Mouse (Mus musculus) neural tube, embryonic 15.5 days (tissue): Measurements from ENCODE around the gene Tm4sf5. TPM values are rescaled to one million over a fixed set of nuclear protein-coding genes. Genes with fewer than 3 reads are reported as not detected.
"Not testable (repeated sequence)": the region's sequence is repeated elsewhere in the genome, so short reads cannot be mapped to it uniquely, and the experiment has no call there.

Experiments used
- ATAC-seq: fragments of 200-750 bp; cut with Nextera tagmentation; 2 replicates; pipeline ENCODE4 v1.8.0; 2017; ENCODE audit warnings: mild to moderate bottlenecking, moderate TSS enrichment, moderate library complexity; ENCODE audit not compliant: low FRiP score
- H3K27ac ChIP-seq: fragments of 300-500 bp; sonication (generic); replicated peaks from 2 replicates; pipeline ENCODE4 v1.5.1; 2015; ENCODE audit warnings: mild to moderate bottlenecking, inconsistent platforms
- H3K27me3 ChIP-seq: fragments of 300-500 bp; sonication (generic); replicated peaks from 2 replicates; pipeline ENCODE4 v1.6.1; 2015; ENCODE audit warnings: inconsistent platforms
- H3K36me3 ChIP-seq: fragments of 300-500 bp; sonication (generic); 2 replicates; pipeline ENCODE4 v1.6.1; 2015; ENCODE audit warnings: inconsistent platforms
- H3K4me1 ChIP-seq: fragments of 300-500 bp; sonication (generic); 2 replicates; pipeline ENCODE4 v1.6.1; 2015; ENCODE audit warnings: inconsistent platforms
- H3K4me2 ChIP-seq: fragments of 300-500 bp; sonication (generic); 2 replicates; pipeline ENCODE4 v1.6.1; 2015; ENCODE audit warnings: inconsistent platforms, mild to moderate bottlenecking, moderate library complexity
- H3K4me3 ChIP-seq: fragments of 300-500 bp; sonication (generic); replicated peaks from 2 replicates; pipeline ENCODE4 v1.5.1; 2015; ENCODE audit warnings: mild to moderate bottlenecking, inconsistent platforms
- H3K9ac ChIP-seq: fragments of 300-500 bp; sonication (generic); replicated peaks from 2 replicates; pipeline ENCODE4 v1.6.1; 2015; ENCODE audit warnings: mild to moderate bottlenecking, inconsistent platforms
- H3K9me3 ChIP-seq: fragments of 300-500 bp; sonication (generic); replicated peaks from 2 replicates; pipeline ENCODE4 v1.6.1; 2016; ENCODE audit warnings: inconsistent platforms
- WGBS: fragments of 180-500 bp; shearing (Covaris S2); methylation state at CpG from one replicate; pipeline ENCODE4 v1.1.7; 2015; ENCODE audit warnings: mixed read lengths; 5-methylcytosine and 5-hydroxymethylcytosine counted together
- polyA plus RNA-seq: library from polyadenylated mRNA; unstranded; fragments of >200 nt; fragmentation: Nextera tagmentation; extraction: Ambion mirVana; gene quantifications from 2 replicates; pipeline ENCODE4 v1.2.1, GENCODE M21; 2015

Tm4sf5 gene
- polyA plus RNA-seq, 1 experiment from 2014 or later, result 1.5 TPM

DNA sequence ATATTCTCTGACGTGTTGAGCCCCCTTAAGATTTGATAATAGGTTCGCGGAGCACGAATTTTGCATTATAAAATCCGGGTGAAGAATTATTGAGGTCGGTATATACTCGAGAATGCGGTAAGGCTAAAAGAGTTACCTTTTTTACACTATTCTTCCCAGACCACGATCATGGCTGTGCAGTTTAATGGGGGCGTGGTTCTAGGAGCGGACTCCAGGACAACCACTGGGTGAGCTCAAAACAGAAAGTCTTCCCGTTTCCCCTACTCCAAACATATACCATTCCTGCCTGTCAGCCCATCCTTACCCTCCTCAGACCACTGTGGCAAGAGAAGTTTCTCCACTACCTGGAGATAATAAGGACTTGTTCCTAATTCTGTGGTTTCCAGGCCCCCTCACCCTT, 20.7 kb downstream of the Tm4sf5 start:
- Histone ChIP-seq H3K27ac (peak overlapping the region; percentile 69), H3K27me3 (no peaks in the 10 kb centered on the region), H3K9ac (peak overlapping the region; percentile 66), H3K4me1 (peaks cover 20% of the 10 kb centered on the region), H3K4me3 (peak overlapping the region; percentile 69), H3K9me3 (no peaks in the 10 kb centered on the region), H3K4me2 (peak overlapping the region; percentile 86), H3K36me3 (peaks cover 30% of the 10 kb centered on the region)
- 4% methylated on average over 12 of the region's 12 CpGs for WGBS
- ATAC-seq, result peak; percentile 29; the same call in 1 of the 2 replicates

DNA sequence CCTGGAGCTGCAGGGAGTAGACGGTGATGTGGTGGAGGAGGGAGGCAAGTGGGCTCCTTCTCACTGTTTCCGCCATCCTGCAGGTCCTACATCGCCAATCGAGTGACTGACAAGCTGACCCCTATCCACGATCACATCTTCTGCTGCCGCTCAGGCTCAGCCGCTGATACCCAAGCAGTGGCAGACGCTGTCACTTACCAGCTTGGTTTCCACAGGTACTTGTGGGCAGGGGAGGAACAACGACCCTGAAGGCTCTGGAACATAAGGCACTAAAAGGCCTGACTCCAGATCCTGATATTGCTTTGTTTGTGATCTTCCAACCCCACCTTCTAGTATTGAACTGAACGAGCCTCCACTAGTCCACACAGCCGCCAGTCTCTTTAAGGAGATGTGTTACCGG, 21.2 kb downstream of the Tm4sf5 start:
- Histone ChIP-seq H3K27ac (no peak overlapping the region), H3K9me3 (no peaks in the 10 kb centered on the region), H3K36me3 (peaks cover 30% of the 10 kb centered on the region), H3K4me1 (peaks cover 20% of the 10 kb centered on the region), H3K4me2 (peak overlapping the region; percentile 86), H3K9ac (peak overlapping the region; percentile 66), H3K4me3 (peak overlapping the region; percentile 69), H3K27me3 (no peaks in the 10 kb centered on the region)
- ATAC-seq, result no peak
- WGBS, result 92% methylated on average over 12 of the region's 12 CpGs

- Histone ChIP-seq H3K9me3 (no peaks in the 10 kb centered on the region), H3K4me2 (no peak overlapping the region), H3K27ac (no peak overlapping the region), H3K9ac (no peak overlapping the region), H3K4me3 (no peak overlapping the region), H3K36me3 (peaks cover 30% of the 10 kb centered on the region), H3K4me1 (peaks cover 20% of the 10 kb centered on the region), H3K27me3 (no peaks in the 10 kb centered on the region)
- WGBS, result 90% methylated on average over 7 of the region's 7 CpGs
- ATAC-seq, result no peak
These were observed 23.6 kb downstream of the Tm4sf5 start for GRCm38 (mm10) chr11:70528610-70529009.

DNA sequence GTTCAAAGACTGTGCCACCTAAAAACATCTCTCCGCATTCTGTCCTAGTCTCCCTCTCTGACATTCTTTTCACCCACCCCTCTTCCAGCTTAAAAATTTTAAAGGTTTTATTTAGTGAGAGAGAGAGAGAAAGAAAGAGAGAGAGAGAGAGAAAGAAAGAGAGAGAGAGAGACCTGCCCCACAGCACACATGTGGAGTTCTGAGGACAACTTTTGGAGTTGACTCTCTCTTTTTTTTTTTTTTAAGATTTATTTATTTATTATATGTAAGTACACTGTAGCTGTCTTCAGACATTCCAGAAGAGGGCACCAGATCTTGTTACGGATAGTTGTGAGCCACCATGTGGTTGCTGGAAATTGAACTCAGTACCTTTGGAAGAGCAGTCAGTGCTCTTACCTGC, 26.0 kb downstream of the Tm4sf5 start:
- 82% methylated on average over 2 of the region's 2 CpGs for WGBS
- peaks cover 12% of the 10 kb centered on the region for H3K4me1 ChIP-seq

GRCm38 (mm10) chr11:70532839-70533238, 27.8 kb downstream of the Tm4sf5 start, which contains the start of gene Gm40193:
TSS of gene Gm40193 (minus strand) at chr11:70532939.
- Histone ChIP-seq H3K4me3 (no peak within 1 kb of the TSS), H3K4me1 (no peaks in the 10 kb centered on the region), H3K9me3 (no peaks in the 10 kb centered on the region), H3K4me2 (no peak within 1 kb of the TSS), H3K27ac (no peak within 1 kb of the TSS), H3K36me3 (peaks cover 15% of the 10 kb centered on the region), H3K9ac (no peak within 1 kb of the TSS), H3K27me3 (no peaks in the 10 kb centered on the region; the same call in 1 of the 2 replicates)
- WGBS, result 77% methylated on average over 6 of the region's 6 CpGs
- ATAC-seq, result no peak

More for the DNA sequence above, 26.0 kb downstream of the Tm4sf5 start:
- H3K4me2 ChIP-seq, ATAC-seq, H3K27ac ChIP-seq, H3K27me3 ChIP-seq, H3K9ac ChIP-seq, H3K9me3 ChIP-seq, H3K4me3 ChIP-seq: not testable (repeated sequence)
- H3K36me3 ChIP-seq, result peaks cover 30% of the 10 kb centered on the region

DNA sequence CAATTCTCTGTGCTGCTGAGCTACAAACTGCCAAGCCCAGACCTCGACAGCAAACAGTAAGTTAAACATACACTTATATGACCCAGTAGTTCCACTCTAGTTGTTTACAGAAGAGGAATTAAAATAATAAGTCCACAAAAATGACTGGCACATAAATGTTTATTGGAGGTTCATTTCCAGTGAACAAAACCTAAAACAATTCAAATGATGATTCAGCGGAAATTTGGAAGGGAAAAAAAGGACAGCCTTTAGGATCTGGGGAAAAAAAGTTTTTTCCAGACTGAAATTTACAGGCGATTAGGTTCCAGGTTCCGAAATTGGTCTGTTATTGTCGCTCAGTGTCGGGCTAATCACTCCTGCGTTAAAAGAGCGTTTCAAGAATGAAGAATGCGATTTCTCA, 34.4 kb downstream of the Tm4sf5 start:
- H3K9ac ChIP-seq, result peak overlapping the region; percentile 67
- H3K27ac ChIP-seq, result peak overlapping the region; percentile 75; the same call in 1 of the 2 replicates
- ATAC-seq, result no peak
- H3K4me3 ChIP-seq, result peak overlapping the region; percentile 67
- no peaks in the 10 kb centered on the region; the same call in none of the 2 replicates for H3K27me3 ChIP-seq
- no peaks in the 10 kb centered on the region for H3K9me3 ChIP-seq
- H3K36me3 ChIP-seq, result peaks cover 3% of the 10 kb centered on the region; the same call in 1 of the 2 replicates
- peaks cover 19% of the 10 kb centered on the region for H3K4me1 ChIP-seq
- H3K4me2 ChIP-seq, result peak overlapping the region; percentile 82
- 14% methylated on average over 9 of the region's 9 CpGs for WGBS

GRCm38 (mm10) chr11:70539877-70540587, 35.0 kb downstream of the Tm4sf5 start, which contains the start of gene Pld2:
TSS of gene Pld2 (plus strand) at chr11:70540064.
- H3K9me3 ChIP-seq, result no peaks in the 10 kb centered on the region
- under 1% methylated on average over 60 of the region's 65 CpGs for WGBS
- H3K4me3 ChIP-seq, result peak within 1 kb of the TSS; percentile 67
- H3K4me1 ChIP-seq, result peaks cover 19% of the 10 kb centered on the region
- peak; percentile 90 for ATAC-seq
- H3K9ac ChIP-seq, result peak within 1 kb of the TSS; percentile 67
- H3K27ac ChIP-seq, result peak within 1 kb of the TSS; percentile 75
- H3K4me2 ChIP-seq, result peak within 1 kb of the TSS; percentile 82
- H3K27me3 ChIP-seq, result no peaks in the 10 kb centered on the region; the same call in none of the 2 replicates
- peaks cover 3% of the 10 kb centered on the region; the same call in 1 of the 2 replicates for H3K36me3 ChIP-seq

- Histone ChIP-seq H3K4me2 (peak overlapping the region; percentile 82), H3K36me3 (peaks cover 3% of the 10 kb centered on the region; the same call in 1 of the 2 replicates), H3K4me3 (peak overlapping the region; percentile 67), H3K27me3 (no peaks in the 10 kb centered on the region; the same call in none of the 2 replicates), H3K9me3 (no peaks in the 10 kb centered on the region), H3K4me1 (peaks cover 19% of the 10 kb centered on the region), H3K9ac (0 out of 2 replicates have a peak overlapping the region, but pooled peaks have one; percentile 67), H3K27ac (0 out of 2 replicates have a peak overlapping the region, but pooled peaks have one; percentile 43)
- no peak for ATAC-seq
- 89% methylated on average over 7 of the region's 7 CpGs for WGBS
These were observed 35.9 kb downstream of the Tm4sf5 start for GRCm38 (mm10) chr11:70540928-70541327.

DNA sequence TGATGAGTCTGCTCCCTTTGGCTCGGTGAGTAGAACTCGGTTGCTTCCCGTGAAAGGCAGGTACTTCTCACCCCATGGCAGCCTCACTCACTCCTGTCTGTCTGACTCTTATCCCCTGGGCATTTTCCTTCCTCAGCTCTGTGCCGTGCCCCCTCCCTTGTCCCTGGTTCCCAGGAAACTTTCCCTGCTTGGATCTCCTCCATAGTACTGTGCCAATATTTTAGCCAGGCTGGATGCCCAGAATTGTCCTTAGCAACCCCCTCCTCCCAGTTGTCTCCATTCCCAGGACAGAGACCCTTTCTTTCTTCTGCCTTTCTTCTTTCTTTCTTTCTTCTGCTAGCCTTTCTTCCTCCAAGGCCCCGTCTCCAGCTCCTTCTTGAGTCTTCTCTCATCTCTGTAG, 36.4 kb downstream of the Tm4sf5 start:
- Histone ChIP-seq H3K4me2 (peak overlapping the region; percentile 82), H3K27me3 (no peaks in the 10 kb centered on the region; the same call in none of the 2 replicates), H3K36me3 (peaks cover 6% of the 10 kb centered on the region; the same call in 1 of the 2 replicates), H3K27ac (peak overlapping the region; percentile 46; the same call in 1 of the 2 replicates), H3K4me3 (peak overlapping the region; percentile 67), H3K9ac (no peak overlapping the region), H3K9me3 (no peaks in the 10 kb centered on the region), H3K4me1 (peaks cover 19% of the 10 kb centered on the region)
- no peak for ATAC-seq
- 74% methylated on average over 5 of the region's 5 CpGs for WGBS

- WGBS, result 84% methylated on average over 7 of the region's 7 CpGs
- Histone ChIP-seq H3K36me3 (peaks cover 6% of the 10 kb centered on the region; the same call in 1 of the 2 replicates), H3K27ac (no peak overlapping the region), H3K9me3 (no peaks in the 10 kb centered on the region), H3K4me3 (no peak overlapping the region), H3K27me3 (no peaks in the 10 kb centered on the region; the same call in 1 of the 2 replicates), H3K4me2 (no peak overlapping the region), H3K9ac (no peak overlapping the region), H3K4me1 (peaks cover 15% of the 10 kb centered on the region)
- ATAC-seq, result no peak
These were observed 39.5 kb downstream of the Tm4sf5 start for GRCm38 (mm10) chr11:70544496-70544895.

DNA sequence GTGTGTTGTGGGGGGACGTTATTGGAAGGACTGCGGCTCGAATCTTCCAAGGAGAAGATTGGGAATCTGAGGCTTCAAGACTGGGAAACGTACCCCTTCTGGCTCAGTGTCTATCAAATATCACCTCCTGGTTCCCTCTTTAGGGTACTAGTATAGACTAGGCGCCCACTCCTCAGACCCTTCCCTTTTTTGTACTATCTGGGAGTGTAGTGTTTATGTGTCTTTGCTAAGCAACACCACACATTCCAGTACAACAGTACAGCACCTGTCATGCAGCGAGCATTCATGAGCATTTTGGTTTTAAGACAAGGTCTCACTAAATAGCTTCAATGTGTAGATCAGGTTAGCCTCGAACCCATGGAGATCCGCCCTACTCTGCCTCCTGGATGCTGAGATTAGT, 46.5 kb downstream of the Tm4sf5 start:
- no peaks in the 10 kb centered on the region for H3K9me3 ChIP-seq
- 90% methylated on average over 8 of the region's 8 CpGs for WGBS
- H3K27me3 ChIP-seq, result no peaks in the 10 kb centered on the region
- H3K9ac ChIP-seq, result no peak overlapping the region
- no peak for ATAC-seq
- no peaks in the 10 kb centered on the region for H3K4me1 ChIP-seq
- peaks cover 3% of the 10 kb centered on the region; the same call in 1 of the 2 replicates for H3K36me3 ChIP-seq
- no peak overlapping the region for H3K4me2 ChIP-seq
- H3K27ac ChIP-seq, result no peak overlapping the region
- no peak overlapping the region for H3K4me3 ChIP-seq

- H3K9me3 ChIP-seq, result no peaks in the 10 kb centered on the region
These were observed 48.9 kb downstream of the Tm4sf5 start for GRCm38 (mm10) chr11:70553940-70554339.

More at GRCm38 (mm10) chr11:70553940-70554339, 48.9 kb downstream of the Tm4sf5 start:
- 24% methylated on average over 7 of the region's 7 CpGs for WGBS
- Histone ChIP-seq H3K4me2 (no peak overlapping the region), H3K27ac (no peak overlapping the region), H3K4me1 (no peaks in the 10 kb centered on the region), H3K36me3 (peaks cover 3% of the 10 kb centered on the region; the same call in 1 of the 2 replicates), H3K27me3 (no peaks in the 10 kb centered on the region), H3K4me3 (no peak overlapping the region), H3K9ac (no peak overlapping the region)
- no peak for ATAC-seq
